Mouse (Mus musculus) hindbrain, embryonic 14.5 days (tissue): Measurements from ENCODE around the gene Foxo6. TPM values are rescaled to one million over a fixed set of nuclear protein-coding genes. Genes with fewer than 3 reads are reported as not detected.

Experiments
- ATAC-seq: fragments of 200-750 bp; cut with Nextera tagmentation; 2 replicates; pipeline ENCODE4 v1.8.0; 2017; ENCODE audit warnings: moderate number of reproducible peaks, mild to moderate bottlenecking, moderate TSS enrichment, moderate library complexity; ENCODE audit not compliant: low FRiP score
- DNase-seq: peaks from one replicate; pipeline ENCODE4 v3.0.0-alpha.2; 2015; ENCODE audit warnings: low spot score
- H3K27ac ChIP-seq: fragments of 300-500 bp; sonication (generic); 2 replicates; pipeline ENCODE4 v1.5.1; 2014; ENCODE audit warnings: mild to moderate bottlenecking, moderate library complexity
- H3K27me3 ChIP-seq: fragments of 300-500 bp; sonication (generic); 2 replicates; pipeline ENCODE4 v1.6.1; 2014; ENCODE audit warnings: mild to moderate bottlenecking, low read length, mixed read lengths; ENCODE audit not compliant: control insufficient read depth, insufficient read depth
- H3K36me3 ChIP-seq: fragments of 300-500 bp; sonication (generic); replicated peaks from 2 replicates; pipeline ENCODE4 v1.6.1; 2014; ENCODE audit not compliant: control insufficient read depth, insufficient read depth
- H3K4me1 ChIP-seq: fragments of 300-500 bp; sonication (generic); replicated peaks from 2 replicates; pipeline ENCODE4 v1.6.1; 2014; ENCODE audit warnings: antibody characterized with exemption, low read length, mixed read lengths; ENCODE audit not compliant: control insufficient read depth, insufficient read depth
- H3K4me2 ChIP-seq: fragments of 300-500 bp; sonication (generic); replicated peaks from 2 replicates; pipeline ENCODE4 v1.6.1; 2014; ENCODE audit warnings: mild to moderate bottlenecking, moderate library complexity
- H3K4me3 ChIP-seq: fragments of 300-500 bp; sonication (generic); replicated peaks from 2 replicates; pipeline ENCODE4 v1.5.1; 2014; ENCODE audit warnings: mild to moderate bottlenecking, low read length
- H3K9ac ChIP-seq: fragments of 300-500 bp; sonication (generic); 2 replicates; pipeline ENCODE4 v1.6.1; 2014
- H3K9me3 ChIP-seq: fragments of 300-500 bp; sonication (generic); 2 replicates; pipeline ENCODE4 v1.6.1; 2016; ENCODE audit warnings: low read length; ENCODE audit not compliant: control insufficient read depth
- WGBS: fragments of 180-500 bp; shearing (Covaris S2); extraction: QIAGEN DNeasy Blood & Tissue Kit; methylation state at CpG from one replicate; pipeline ENCODE4 v1.1.7; 2014; 5-methylcytosine and 5-hydroxymethylcytosine counted together
- polyA plus RNA-seq: library from polyadenylated mRNA; unstranded; fragments of >200 nt; fragmentation: Nextera tagmentation; extraction: Ambion mirVana; gene quantifications from 2 replicates; pipeline ENCODE4 v1.2.1, GENCODE M21; 2014

Gene Foxo6
- 1.0 and 1.4 TPM in 2 replicates for polyA plus RNA-seq

GRCm38 (mm10) chr4:120287290-120288111 lies at the start of gene Foxo6:
TSS of gene Foxo6 (minus strand) at chr4:120287349.
- Histone ChIP-seq H3K36me3 (no peaks in the 10 kb centered on the region), H3K4me1 (peaks cover 45% of the 10 kb centered on the region), H3K27me3 (peaks cover 12% of the 10 kb centered on the region; the same call in 1 of the 2 replicates), H3K9ac (peak within 1 kb of the TSS; percentile 78), H3K27ac (peak within 1 kb of the TSS; percentile 78), H3K4me3 (peak within 1 kb of the TSS; percentile 76), H3K4me2 (peak within 1 kb of the TSS; percentile 95), H3K9me3 (no peaks in the 10 kb centered on the region)
- peak; percentile 93 for DNase-seq
- WGBS: 1% methylated on average over 78 of the region's 99 CpGs
- ATAC-seq: peak; percentile 87

DNA sequence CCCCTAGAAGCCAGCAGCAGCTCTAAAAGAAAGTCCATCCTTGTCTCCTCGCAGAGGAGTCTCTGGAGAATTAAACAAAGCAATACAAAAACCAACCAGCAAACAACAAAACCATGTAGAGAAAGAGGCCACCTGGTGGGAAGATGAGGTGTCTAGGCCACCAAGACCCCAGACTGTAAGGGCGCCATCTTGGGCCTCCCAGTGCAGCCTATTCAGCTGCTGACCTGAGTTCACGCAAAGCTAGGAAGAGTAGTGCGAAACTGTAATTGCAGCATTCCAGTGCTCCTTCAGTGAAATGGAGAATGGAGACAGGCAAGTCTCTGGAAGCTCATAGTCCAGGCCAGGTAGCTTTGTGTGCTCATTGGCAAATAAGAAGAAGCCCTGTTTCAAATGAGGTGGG lies 47.2 kb upstream of the Foxo6 start:
- Histone ChIP-seq H3K36me3 (no peaks in the 10 kb centered on the region), H3K9ac (no peak overlapping the region), H3K4me3 (no peak overlapping the region), H3K4me2 (no peak overlapping the region), H3K27me3 (no peaks in the 10 kb centered on the region), H3K9me3 (no peaks in the 10 kb centered on the region), H3K4me1 (peaks cover 10% of the 10 kb centered on the region; the same call in 1 of the 2 replicates), H3K27ac (no peak overlapping the region)
- WGBS: 89% methylated on average over 4 of the region's 4 CpGs
- ATAC-seq (no peak), DNase-seq (no peak)

GRCm38 (mm10) chr4:120332934-120333421 lies 45.8 kb upstream of the Foxo6 start:
- no peaks in the 10 kb centered on the region for H3K9me3 ChIP-seq
- no peak overlapping the region for H3K4me3 ChIP-seq
- no peak overlapping the region for H3K4me2 ChIP-seq
- DNase-seq: peak; percentile 55
- H3K4me1 ChIP-seq: peaks cover 10% of the 10 kb centered on the region; the same call in 1 of the 2 replicates
- peak overlapping the region; percentile 79 for H3K27ac ChIP-seq
- peak; percentile 79 for ATAC-seq
- no peaks in the 10 kb centered on the region for H3K36me3 ChIP-seq
- 19% methylated on average over 11 of the region's 11 CpGs for WGBS
- H3K27me3 ChIP-seq: no peaks in the 10 kb centered on the region
- H3K9ac ChIP-seq: 0 out of 2 replicates have a peak overlapping the region, but pooled peaks have one; percentile 22

DNA sequence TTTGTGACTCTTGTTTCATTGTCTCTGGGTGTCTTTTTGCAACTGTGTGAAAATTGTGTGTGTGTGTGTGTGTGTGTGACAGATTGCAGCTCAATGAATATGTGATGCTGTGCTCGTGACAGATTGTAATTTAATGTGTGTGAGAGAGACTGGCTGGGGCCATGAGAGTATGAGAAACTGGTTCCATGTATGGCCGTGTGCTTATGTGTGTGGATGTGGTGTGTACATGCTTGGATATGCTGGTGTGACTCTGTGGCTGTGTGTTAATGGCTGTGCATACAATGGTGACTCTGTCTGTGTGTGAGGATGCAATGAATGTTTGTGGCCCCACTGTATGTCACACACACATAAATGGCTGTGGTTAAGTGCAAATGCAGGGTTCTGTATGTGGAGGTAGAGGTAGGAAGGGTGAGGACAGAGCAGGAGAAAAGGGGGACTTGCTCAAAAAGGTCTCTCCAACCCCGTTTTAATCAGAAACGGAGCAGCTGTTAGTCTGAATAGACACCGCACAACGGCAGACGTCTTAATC lies 45.3 kb upstream of the Foxo6 start:
- H3K9me3 ChIP-seq: no peaks in the 10 kb centered on the region
- H3K4me1 ChIP-seq: peaks cover 10% of the 10 kb centered on the region; the same call in 1 of the 2 replicates
- WGBS: 32% methylated on average over 7 of the region's 7 CpGs
- no peaks in the 10 kb centered on the region for H3K27me3 ChIP-seq
- peak overlapping the region; percentile 79 for H3K27ac ChIP-seq
- peak overlapping the region; percentile 22; the same call in 1 of the 2 replicates for H3K9ac ChIP-seq
- DNase-seq (peak; percentile 31), ATAC-seq (peak; percentile 68; the same call in 1 of the 2 replicates)
- no peak overlapping the region for H3K4me2 ChIP-seq
- no peaks in the 10 kb centered on the region for H3K36me3 ChIP-seq
- no peak overlapping the region for H3K4me3 ChIP-seq

DNA sequence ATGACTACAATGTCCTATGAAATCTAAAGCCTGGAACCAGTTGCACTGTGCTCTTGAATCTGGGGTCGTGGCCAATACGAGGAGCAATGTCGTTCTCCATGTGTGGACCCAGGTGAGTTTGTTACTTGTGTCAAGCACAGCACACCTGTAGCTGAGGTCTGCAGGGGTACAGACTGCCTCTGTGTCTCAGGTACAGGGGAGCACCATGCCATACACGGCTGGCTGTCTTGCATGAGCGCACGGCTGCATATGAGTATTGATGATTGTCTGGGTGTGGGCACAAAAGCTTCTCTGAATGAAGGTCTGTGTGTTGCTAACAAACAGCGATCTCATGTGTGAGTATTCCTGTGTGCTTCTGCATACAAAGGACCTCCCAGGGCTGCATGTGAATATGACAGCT lies 44.8 kb upstream of the Foxo6 start:
- DNase-seq (no peak), ATAC-seq (no peak)
- H3K9ac ChIP-seq: 0 out of 2 replicates have a peak overlapping the region, but pooled peaks have one; percentile 22
- peak overlapping the region; percentile 79 for H3K27ac ChIP-seq
- no peaks in the 10 kb centered on the region for H3K27me3 ChIP-seq
- no peaks in the 10 kb centered on the region for H3K9me3 ChIP-seq
- peaks cover 10% of the 10 kb centered on the region; the same call in 1 of the 2 replicates for H3K4me1 ChIP-seq
- H3K4me3 ChIP-seq: no peak overlapping the region
- H3K4me2 ChIP-seq: no peak overlapping the region
- H3K36me3 ChIP-seq: no peaks in the 10 kb centered on the region
- 72% methylated on average over 7 of the region's 7 CpGs for WGBS

GRCm38 (mm10) chr4:120331541-120331940 lies 44.4 kb upstream of the Foxo6 start:
- no peak overlapping the region for H3K4me2 ChIP-seq
- DNase-seq: no peak
- H3K27ac ChIP-seq: no peak overlapping the region
- no peak for ATAC-seq
- H3K36me3 ChIP-seq: no peaks in the 10 kb centered on the region
- H3K4me3 ChIP-seq: no peak overlapping the region
- peaks cover 10% of the 10 kb centered on the region; the same call in 1 of the 2 replicates for H3K4me1 ChIP-seq
- H3K9ac ChIP-seq: no peak overlapping the region
- H3K27me3 ChIP-seq: no peaks in the 10 kb centered on the region
- no peaks in the 10 kb centered on the region for H3K9me3 ChIP-seq
- WGBS: 95% methylated on average over 2 of the region's 2 CpGs

DNA sequence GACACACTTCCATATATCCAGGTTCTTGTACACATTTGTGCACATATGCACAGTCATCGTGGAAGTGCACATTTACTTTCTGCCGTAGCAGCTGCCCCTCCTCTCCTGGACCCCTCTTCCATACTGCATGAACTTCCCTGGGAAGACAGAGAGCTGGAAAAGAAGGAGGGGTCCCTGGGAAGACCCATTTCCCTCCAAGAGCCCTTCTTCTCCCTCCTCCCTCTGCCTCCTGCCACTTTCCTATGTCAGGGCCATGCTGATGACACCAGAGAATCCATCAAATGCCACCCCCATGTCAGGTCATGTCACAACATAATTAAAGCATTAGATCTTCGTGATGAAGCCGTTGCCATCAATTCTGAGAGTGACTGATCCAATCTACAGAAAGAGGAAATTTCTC lies 38.6 kb upstream of the Foxo6 start:
- WGBS: 73% methylated on average over 4 of the region's 4 CpGs
- no peak overlapping the region for H3K9ac ChIP-seq
- H3K27ac ChIP-seq: no peak overlapping the region
- no peaks in the 10 kb centered on the region for H3K27me3 ChIP-seq
- H3K36me3 ChIP-seq: no peaks in the 10 kb centered on the region
- no peak for ATAC-seq
- DNase-seq: no peak
- H3K9me3 ChIP-seq: no peaks in the 10 kb centered on the region
- H3K4me1 ChIP-seq: 0 out of 2 replicates have a peak, but pooled peaks cover 8% of the 10 kb centered on the region
- H3K4me3 ChIP-seq: no peak overlapping the region
- H3K4me2 ChIP-seq: no peak overlapping the region

GRCm38 (mm10) chr4:120325051-120325450 lies 37.9 kb upstream of the Foxo6 start:
- H3K27ac ChIP-seq: no peak overlapping the region
- ATAC-seq (no peak), DNase-seq (no peak)
- 78% methylated on average over 6 of the region's 6 CpGs for WGBS
- no peaks in the 10 kb centered on the region for H3K36me3 ChIP-seq
- H3K27me3 ChIP-seq: no peaks in the 10 kb centered on the region
- H3K9me3 ChIP-seq: no peaks in the 10 kb centered on the region
- no peak overlapping the region for H3K9ac ChIP-seq
- H3K4me1 ChIP-seq: 0 out of 2 replicates have a peak, but pooled peaks cover 8% of the 10 kb centered on the region
- no peak overlapping the region for H3K4me3 ChIP-seq
- no peak overlapping the region for H3K4me2 ChIP-seq

DNA sequence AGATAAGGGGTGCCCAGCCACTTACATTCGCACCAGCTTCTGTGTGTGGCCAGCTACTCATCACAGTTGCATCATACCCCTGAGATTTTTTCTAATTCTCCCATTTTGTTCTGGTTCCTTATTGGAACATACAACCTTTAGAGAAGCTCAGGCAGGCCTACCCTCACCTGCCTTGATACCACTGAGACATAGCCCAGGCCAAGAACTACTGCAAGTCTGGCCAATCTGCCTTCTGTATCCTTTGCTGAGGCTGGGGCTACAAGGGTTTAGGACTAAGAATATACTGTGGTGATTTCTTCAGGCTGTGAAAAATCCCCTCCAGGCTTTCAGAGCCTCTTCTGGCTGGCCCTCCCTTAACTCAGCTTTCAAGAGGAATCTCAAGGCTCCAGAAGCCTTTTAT lies 36.7 kb upstream of the Foxo6 start:
- Histone ChIP-seq H3K27ac (no peak overlapping the region), H3K9ac (no peak overlapping the region), H3K4me1 (0 out of 2 replicates have a peak, but pooled peaks cover 8% of the 10 kb centered on the region), H3K4me3 (no peak overlapping the region), H3K9me3 (no peaks in the 10 kb centered on the region), H3K4me2 (no peak overlapping the region), H3K27me3 (no peaks in the 10 kb centered on the region), H3K36me3 (no peaks in the 10 kb centered on the region)
- no peak for DNase-seq
- ATAC-seq: no peak
- 100% methylated on average over 1 of the region's 1 CpGs for WGBS
